Mouse (Mus musculus) embryonic stem cell, embryonic (primary cell): ENCODE data around the gene Tll1.

ENCODE experiments used
- CTCF ChIA-PET, 4 experiments: fragments of 300-600 bp in 2 of 4; fragments of 350-600 bp in 2 of 4; sonication (Branson Sonifier 250); formaldehyde crosslinking; loops; one replicate each; lab custom pipeline; 2022; ENCODE audit warnings: inconsistent platforms in 2 of 4; lab: Charles Lee
- POLR2A ChIA-PET, 4 experiments: fragments of 300-600 bp in 2 of 4; fragments of 350-600 bp in 2 of 4; sonication (Branson Sonifier 250); formaldehyde crosslinking; loops; one replicate each; lab custom pipeline; 2022; ENCODE audit warnings: antibody characterized with exemption in 4 of 4, inconsistent platforms in 1 of 4; lab: Charles Lee

Gene Tll1

GRCm38 (mm10) chr8:64206024-64206385 lies at the start of gene Tll1:
Tll1 (minus strand) TSS chr8:64206271.
- POLR2A ChIA-PET = interaction anchor here in 3 of 4 experiments (0.5 to 2.0 kb wide), 4 partner anchors 8 to 342 kb away, joined by 3 to 6 read pairs (median 4); no protein-coding TSS in a partner anchor

GRCm38 (mm10) chr8:64238645-64239044 lies 32.6 kb upstream of the Tll1 start:
- CTCF ChIA-PET = interaction anchor here in 1 of 4 experiments (0.6 to 1.1 kb wide), 2 partner anchors 21 to 58 kb away, joined by 3 to 6 read pairs; no protein-coding TSS in a partner anchor

More at GRCm38 (mm10) chr8:64206024-64206385, at the start of gene Tll1:
- CTCF ChIA-PET = interaction anchor here in 1 of 4 experiments (0.7 kb wide), 1 partner anchor 140 kb away, joined by 3 read pairs; no protein-coding TSS in a partner anchor

GRCm38 (mm10) chr8:64221600-64221999 lies 15.5 kb upstream of the Tll1 start:
- ChIA-PET POLR2A (no interaction called here), CTCF (interaction anchor here in 1 of 4 experiments (0.6 kb wide), 1 partner anchor 182 kb away, joined by 4 read pairs; no protein-coding TSS in a partner anchor)

More at GRCm38 (mm10) chr8:64238645-64239044, 32.6 kb upstream of the Tll1 start:
- POLR2A ChIA-PET = no interaction called here

- ChIA-PET CTCF (interaction anchor here in 2 of 4 experiments (0.6 to 0.9 kb wide), 2 partner anchors 20 to 388 kb away, joined by 3 read pairs; no protein-coding TSS in a partner anchor), POLR2A (interaction anchor here in 1 of 4 experiments (0.5 kb wide), 1 partner anchor 507 kb away, joined by 3 read pairs; no protein-coding TSS in a partner anchor)
Measured at GRCm38 (mm10) chr8:64217644-64218043, 11.6 kb upstream of the Tll1 start.

- CTCF ChIA-PET = no interaction called here
- POLR2A ChIA-PET = interaction anchor here in 2 of 4 experiments (0.6 to 0.7 kb wide), 2 partner anchors 11 to 175 kb away, joined by 5 to 12 read pairs; no protein-coding TSS in a partner anchor
Measured at GRCm38 (mm10) chr8:64216252-64216651, 10.2 kb upstream of the Tll1 start.

- CTCF ChIA-PET = interaction anchor here in 1 of 4 experiments (0.6 kb wide), 1 partner anchor 59 kb away, joined by 3 read pairs; no protein-coding TSS in a partner anchor
- POLR2A ChIA-PET = interaction anchor here in 1 of 4 experiments (2.5 kb wide), 1 partner anchor 10 kb away, joined by 6 read pairs; no protein-coding TSS in a partner anchor
Measured at GRCm38 (mm10) chr8:64215374-64215773, 9.3 kb upstream of the Tll1 start.

- ChIA-PET POLR2A (interaction anchor here in 1 of 4 experiments (2.5 kb wide), 1 partner anchor 10 kb away, joined by 6 read pairs; no protein-coding TSS in a partner anchor), CTCF (no interaction called here)
Measured at GRCm38 (mm10) chr8:64214906-64215305, 8.8 kb upstream of the Tll1 start.

GRCm38 (mm10) chr8:64206411-64206861 lies 365 bp upstream of the Tll1 start:
- ChIA-PET CTCF (interaction anchor here in 1 of 4 experiments (0.7 kb wide), 1 partner anchor 388 kb away, joined by 4 read pairs; no protein-coding TSS in a partner anchor), POLR2A (interaction anchor here in 2 of 4 experiments (0.5 to 0.6 kb wide), 2 partner anchors 152 to 157 kb away, joined by 3 to 4 read pairs; no protein-coding TSS in a partner anchor)

GRCm38 (mm10) chr8:64205321-64206023 lies 599 bp downstream of the Tll1 start:
- ChIA-PET POLR2A (interaction anchor here in 3 of 4 experiments (0.5 to 2.0 kb wide), 8 partner anchors 9 to 343 kb away, joined by 3 to 12 read pairs (median 4); no protein-coding TSS in a partner anchor), CTCF (interaction anchor here in 1 of 4 experiments (0.7 kb wide), 1 partner anchor 140 kb away, joined by 3 read pairs; no protein-coding TSS in a partner anchor)

- CTCF ChIA-PET = interaction anchor here in 1 of 4 experiments (0.6 kb wide), 1 partner anchor 57 kb away, joined by 3 read pairs; no protein-coding TSS in a partner anchor
- POLR2A ChIA-PET = interaction anchor here in 2 of 4 experiments (0.6 to 2.0 kb wide), 6 partner anchors 9 to 787 kb away, joined by 3 to 12 read pairs (median 4); no protein-coding TSS in a partner anchor
Measured at GRCm38 (mm10) chr8:64204801-64205311, 1.2 kb downstream of the Tll1 start.

- POLR2A ChIA-PET = interaction anchor here in 1 of 4 experiments (1.5 to 2.0 kb wide), 2 partner anchors 10 to 160 kb away, joined by 4 to 6 read pairs; no protein-coding TSS in a partner anchor
- CTCF ChIA-PET = interaction anchor here in 1 of 4 experiments (0.6 kb wide), 1 partner anchor 56 kb away, joined by 3 read pairs; no protein-coding TSS in a partner anchor
Measured at GRCm38 (mm10) chr8:64204167-64204566, 1.9 kb downstream of the Tll1 start.

GRCm38 (mm10) chr8:64198326-64198725 lies 7.7 kb downstream of the Tll1 start:
- POLR2A ChIA-PET = no interaction called here
- CTCF ChIA-PET = no interaction called here

- CTCF ChIA-PET = no interaction called here
- POLR2A ChIA-PET = no interaction called here
Measured at GRCm38 (mm10) chr8:64193421-64193820, 12.7 kb downstream of the Tll1 start.

GRCm38 (mm10) chr8:64187881-64188280 lies 18.2 kb downstream of the Tll1 start:
- ChIA-PET CTCF (no interaction called here), POLR2A (no interaction called here)

GRCm38 (mm10) chr8:64176931-64177330 lies 29.1 kb downstream of the Tll1 start:
- POLR2A ChIA-PET = no interaction called here
- CTCF ChIA-PET = no interaction called here

GRCm38 (mm10) chr8:64174916-64175315 lies 31.2 kb downstream of the Tll1 start:
- CTCF ChIA-PET = no interaction called here

GRCm38 (mm10) chr8:64173759-64174158 lies 32.3 kb downstream of the Tll1 start:
- CTCF ChIA-PET = no interaction called here

More at GRCm38 (mm10) chr8:64174916-64175315, 31.2 kb downstream of the Tll1 start:
- POLR2A ChIA-PET = no interaction called here

GRCm38 (mm10) chr8:64152899-64153891 lies 52.9 kb downstream of the Tll1 start:
- POLR2A ChIA-PET = no interaction called here
- CTCF ChIA-PET = no interaction called here

More at GRCm38 (mm10) chr8:64173759-64174158, 32.3 kb downstream of the Tll1 start:
- POLR2A ChIA-PET = no interaction called here
